Mouse (Mus musculus): ENCODE results near the gene Prim2. TPM values are rescaled to one million over a fixed set of nuclear protein-coding genes. Genes with fewer than 3 reads are reported as not detected.

Gene Prim2
- total and polyA plus RNA-seq, 2 experiments from 2014 or later: 18.6 to 19.0 TPM

- WGBS: 71% methylated on average over 3 of the region's 3 CpGs
- no peak overlapping the region for H3K9ac ChIP-seq (replicated peaks; ENCODE audit: low read length)
- no peaks in the 10 kb centered on the region for H3K36me3 ChIP-seq (ENCODE audit: insufficient read depth, low read length)
- no peaks in the 10 kb centered on the region for H3K27me3 ChIP-seq (ENCODE audit: insufficient read depth, low read length)
- no peak overlapping the region for H3K4me2 ChIP-seq (ENCODE audit: low read depth, low read length)
- no peaks in the 10 kb centered on the region for H3K4me1 ChIP-seq (ENCODE audit: insufficient read depth, low read length)
- no peak for DNase-seq (ENCODE audit: low spot score)
- H3K4me3 ChIP-seq (ENCODE audit: low read length): no peak overlapping the region
- no peak for TF ChIP-seq CTCF (IDR thresholded peaks at IDR 0.05; ENCODE audit: low read depth)
- no peaks in the 10 kb centered on the region for H3K9me3 ChIP-seq (ENCODE audit: low read length)
- no peak overlapping the region for H3K27ac ChIP-seq
- no peak for ATAC-seq
Measured at GRCm38 (mm10) chr1:33460262-33460661, 209.3 kb downstream of the Prim2 start.

- H3K4me2 ChIP-seq (ENCODE audit: low read depth, low read length): no peak overlapping the region
- H3K4me1 ChIP-seq (ENCODE audit: insufficient read depth, low read length): no peaks in the 10 kb centered on the region
- H3K27ac ChIP-seq: no peak overlapping the region
- H3K9ac ChIP-seq (replicated peaks; ENCODE audit: low read length): no peak overlapping the region
- no peaks in the 10 kb centered on the region for H3K36me3 ChIP-seq (ENCODE audit: insufficient read depth, low read length)
- DNase-seq (ENCODE audit: low spot score): no peak
- no peaks in the 10 kb centered on the region for H3K27me3 ChIP-seq (ENCODE audit: insufficient read depth, low read length)
- no peak for TF ChIP-seq CTCF (IDR thresholded peaks at IDR 0.05; ENCODE audit: low read depth)
- no peak for ATAC-seq
- no peaks in the 10 kb centered on the region for H3K9me3 ChIP-seq (ENCODE audit: low read length)
- WGBS: 68% methylated on average over 3 of the region's 3 CpGs
- H3K4me3 ChIP-seq (ENCODE audit: low read length): no peak overlapping the region
Measured at GRCm38 (mm10) chr1:33458950-33459349, 210.6 kb downstream of the Prim2 start.

GRCm38 (mm10) chr1:33454251-33454650 is 215.3 kb downstream of the Prim2 start:
- 90% methylated on average over 6 of the region's 6 CpGs for WGBS
- H3K4me2 ChIP-seq (ENCODE audit: low read depth, low read length): no peak overlapping the region
- TF ChIP-seq CTCF (IDR thresholded peaks at IDR 0.05; ENCODE audit: low read depth): no peak
- H3K9me3 ChIP-seq (ENCODE audit: low read length): no peaks in the 10 kb centered on the region
- H3K27me3 ChIP-seq (ENCODE audit: insufficient read depth, low read length): no peaks in the 10 kb centered on the region
- no peaks in the 10 kb centered on the region for H3K4me1 ChIP-seq (ENCODE audit: insufficient read depth, low read length)
- H3K36me3 ChIP-seq (ENCODE audit: insufficient read depth, low read length): no peaks in the 10 kb centered on the region
- DNase-seq (ENCODE audit: low spot score): no peak
- H3K4me3 ChIP-seq (ENCODE audit: low read length): no peak overlapping the region
- no peak overlapping the region for H3K9ac ChIP-seq (replicated peaks; ENCODE audit: low read length)
- ATAC-seq: no peak
- H3K27ac ChIP-seq: no peak overlapping the region

GRCm38 (mm10) chr1:33453299-33453698 is 216.3 kb downstream of the Prim2 start:
- no peak for TF ChIP-seq CTCF (IDR thresholded peaks at IDR 0.05; ENCODE audit: low read depth)
- H3K4me2 ChIP-seq (ENCODE audit: low read depth, low read length): no peak overlapping the region
- DNase-seq (ENCODE audit: low spot score): no peak

GRCm38 (mm10) chr1:33447179-33447578 is 222.4 kb downstream of the Prim2 start:
- TF ChIP-seq CTCF (IDR thresholded peaks at IDR 0.05; ENCODE audit: low read depth): no peak
- Histone ChIP-seq H3K4me2 (ENCODE audit: low read depth, low read length) (no peak overlapping the region), H3K27ac (no peak overlapping the region), H3K4me1 (ENCODE audit: insufficient read depth, low read length) (no peaks in the 10 kb centered on the region), H3K4me3 (ENCODE audit: low read length) (no peak overlapping the region), H3K9me3 (ENCODE audit: low read length) (no peaks in the 10 kb centered on the region), H3K36me3 (ENCODE audit: insufficient read depth, low read length) (no peaks in the 10 kb centered on the region), H3K9ac (replicated peaks; ENCODE audit: low read length) (no peak overlapping the region), H3K27me3 (ENCODE audit: insufficient read depth, low read length) (no peaks in the 10 kb centered on the region)
- DNase-seq (ENCODE audit: low spot score) (no peak), ATAC-seq (no peak)
- 70% methylated on average over 4 of the region's 4 CpGs for WGBS

More at GRCm38 (mm10) chr1:33453299-33453698, 216.3 kb downstream of the Prim2 start:
- Histone ChIP-seq H3K4me1 (ENCODE audit: insufficient read depth, low read length) (no peaks in the 10 kb centered on the region), H3K36me3 (ENCODE audit: insufficient read depth, low read length) (no peaks in the 10 kb centered on the region), H3K9ac (replicated peaks; ENCODE audit: low read length) (no peak overlapping the region), H3K27me3 (ENCODE audit: insufficient read depth, low read length) (no peaks in the 10 kb centered on the region), H3K4me3 (ENCODE audit: low read length) (no peak overlapping the region), H3K9me3 (ENCODE audit: low read length) (no peaks in the 10 kb centered on the region), H3K27ac (no peak overlapping the region)
- 86% methylated on average over 9 of the region's 9 CpGs for WGBS
- no peak for ATAC-seq

GRCm38 (mm10) chr1:33436167-33436566 is 233.4 kb downstream of the Prim2 start:
- Histone ChIP-seq H3K36me3 (ENCODE audit: insufficient read depth, low read length) (no peaks in the 10 kb centered on the region), H3K9me3 (ENCODE audit: low read length) (no peaks in the 10 kb centered on the region), H3K27ac (no peak overlapping the region), H3K4me2 (ENCODE audit: low read depth, low read length) (no peak overlapping the region), H3K4me1 (ENCODE audit: insufficient read depth, low read length) (no peaks in the 10 kb centered on the region), H3K4me3 (ENCODE audit: low read length) (no peak overlapping the region), H3K9ac (replicated peaks; ENCODE audit: low read length) (no peak overlapping the region), H3K27me3 (ENCODE audit: insufficient read depth, low read length) (no peaks in the 10 kb centered on the region)
- no peak for TF ChIP-seq CTCF (IDR thresholded peaks at IDR 0.05; ENCODE audit: low read depth)
- ATAC-seq (no peak), DNase-seq (ENCODE audit: low spot score) (no peak)
- 85% methylated on average over 2 of the region's 2 CpGs for WGBS

Other genes starting within 250 kb of the Prim2 start
- gene Rab23, start 50.1 kb upstream of the Prim2 start, total RNA-seq (2014; rRNA removed): 9.0 and 11.6 TPM in 2 replicates
- 24.9 and 26.1 TPM in 2 replicates for gene Rab23, start 50.1 kb upstream of the Prim2 start, polyA plus RNA-seq (2015; fragmentation: Nextera tagmentation; extraction: Ambion mirVana)
- gene Bag2, start 88.0 kb upstream of the Prim2 start, total RNA-seq (2014; rRNA removed): 31.8 and 34.9 TPM in 2 replicates
- 26.6 and 27.8 TPM in 2 replicates for gene Bag2, start 88.0 kb upstream of the Prim2 start, polyA plus RNA-seq (2015; fragmentation: Nextera tagmentation; extraction: Ambion mirVana)
- gene Zfp451, start 144.8 kb upstream of the Prim2 start, total RNA-seq (2014; rRNA removed): 41.4 and 58.2 TPM in 2 replicates
- gene Zfp451, start 144.8 kb upstream of the Prim2 start, polyA plus RNA-seq (2015; fragmentation: Nextera tagmentation; extraction: Ambion mirVana): 26.1 and 28.5 TPM in 2 replicates
- 99.4 and 107 TPM in 2 replicates for gene Bend6, start 238.0 kb upstream of the Prim2 start, total RNA-seq (2014; rRNA removed)
- 97.8 and 99.2 TPM in 2 replicates for gene Bend6, start 238.0 kb upstream of the Prim2 start, polyA plus RNA-seq (2015; fragmentation: Nextera tagmentation; extraction: Ambion mirVana)
- 149 and 155 TPM in 2 replicates for gene Dst, start 238.4 kb upstream of the Prim2 start, total RNA-seq (2014; rRNA removed)
- gene Dst, start 238.4 kb upstream of the Prim2 start, polyA plus RNA-seq (2015; fragmentation: Nextera tagmentation; extraction: Ambion mirVana): 30.7 and 33.0 TPM in 2 replicates